Mouse (Mus musculus) layer of hippocampus, adult 9-11 months (tissue): ENCODE data around the gene Prkar2b.

Experiments used
- DNase-seq: peaks from one replicate; pipeline ENCODE4 v3.0.0; 2022

Gene Prkar2b

DNA sequence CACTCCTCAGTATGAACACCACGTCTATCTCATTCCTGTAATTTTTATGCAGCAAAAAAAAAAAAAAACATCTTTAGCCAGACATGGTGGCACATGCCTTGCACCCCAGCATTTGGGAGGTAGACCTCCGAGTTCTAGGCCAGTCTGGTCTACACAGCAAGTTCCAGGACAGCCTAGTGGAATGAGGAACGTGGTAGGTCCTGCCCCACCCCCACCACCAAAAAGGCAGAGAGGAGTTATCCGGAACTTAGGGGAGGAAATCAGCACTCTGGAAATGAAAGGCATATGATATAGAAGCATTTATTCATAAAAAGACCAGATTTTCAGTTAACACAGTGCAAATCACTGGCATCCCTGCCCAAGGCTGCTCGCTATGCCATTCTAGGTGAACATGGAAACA lies 52.4 kb downstream of the Prkar2b start:
- DNase-seq: no peak

GRCm38 (mm10) chr12:32007646-32008045 lies 53.5 kb downstream of the Prkar2b start:
- no peak for DNase-seq

DNA sequence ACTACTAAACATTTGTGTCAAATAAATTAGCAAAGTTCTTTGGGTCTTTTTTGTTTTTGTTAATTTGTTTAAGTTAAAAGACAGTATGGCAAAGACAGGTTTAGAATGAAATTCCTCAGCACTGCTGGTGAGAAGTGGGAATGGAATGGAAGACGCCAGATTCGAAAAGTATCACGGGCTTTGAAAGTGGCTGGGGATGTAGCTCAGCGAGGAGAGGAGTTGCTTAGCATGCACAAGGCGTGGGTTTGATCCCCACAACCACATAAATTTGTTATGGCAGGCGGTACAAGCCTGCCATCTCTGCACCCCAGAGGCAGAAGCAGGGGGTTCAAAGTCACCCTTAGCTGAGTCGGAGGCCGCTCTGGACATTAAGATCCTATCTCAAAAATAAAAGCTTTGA lies 54.1 kb downstream of the Prkar2b start:
- DNase-seq: no peak

GRCm38 (mm10) chr12:32006391-32006929 lies 54.6 kb downstream of the Prkar2b start:
- no peak for DNase-seq

GRCm38 (mm10) chr12:32000464-32000863 lies 60.6 kb downstream of the Prkar2b start:
- no peak for DNase-seq

- no peak for DNase-seq
These were observed 62.4 kb downstream of the Prkar2b start for GRCm38 (mm10) chr12:31998706-31999105.

DNA sequence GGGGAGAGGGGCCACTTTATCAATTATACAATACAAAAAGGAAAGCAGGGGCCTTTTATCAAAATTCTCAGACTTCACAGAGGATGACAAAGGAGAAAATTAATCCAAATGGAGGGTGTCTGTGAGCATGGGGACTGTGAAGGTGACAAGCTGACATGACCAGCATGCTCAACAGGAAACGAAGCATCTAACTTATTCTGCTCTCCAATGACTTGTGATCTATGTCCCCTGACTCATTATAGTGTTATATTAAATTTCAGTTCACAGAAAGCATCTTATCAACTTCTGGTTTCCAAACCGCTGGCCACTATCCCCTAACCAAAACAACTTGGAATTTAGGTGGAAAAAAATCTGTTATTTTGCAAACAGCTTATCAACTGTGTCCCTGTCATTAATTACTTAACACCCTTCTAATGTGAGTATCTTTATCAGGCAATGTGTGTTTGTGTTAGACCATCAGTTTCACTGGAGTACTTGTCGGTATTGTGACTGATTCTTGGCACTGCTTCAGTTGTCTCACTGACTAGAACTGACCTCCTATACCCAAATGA lies 63.7 kb downstream of the Prkar2b start:
- no peak for DNase-seq

DNA sequence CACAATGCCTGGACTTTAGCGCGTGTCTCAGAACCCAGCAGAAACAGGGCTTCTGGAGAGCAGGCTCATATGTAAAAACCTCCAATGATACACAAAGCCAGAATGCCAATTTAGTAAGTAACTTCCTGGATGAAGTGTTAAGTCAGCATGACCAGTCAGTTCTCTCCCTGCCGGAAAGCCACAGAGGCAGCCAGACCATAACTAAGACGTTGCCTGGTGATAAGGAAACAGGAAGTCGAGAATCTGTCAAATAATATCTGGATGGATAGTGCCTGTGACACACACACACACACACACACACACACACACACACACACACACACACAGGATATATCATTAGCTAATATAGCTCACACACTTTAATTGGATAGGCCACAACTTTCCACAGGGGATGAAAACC lies 64.2 kb downstream of the Prkar2b start:
- no peak for DNase-seq

- DNase-seq: no peak
These were observed 70.5 kb downstream of the Prkar2b start for GRCm38 (mm10) chr12:31990575-31990974.

DNA sequence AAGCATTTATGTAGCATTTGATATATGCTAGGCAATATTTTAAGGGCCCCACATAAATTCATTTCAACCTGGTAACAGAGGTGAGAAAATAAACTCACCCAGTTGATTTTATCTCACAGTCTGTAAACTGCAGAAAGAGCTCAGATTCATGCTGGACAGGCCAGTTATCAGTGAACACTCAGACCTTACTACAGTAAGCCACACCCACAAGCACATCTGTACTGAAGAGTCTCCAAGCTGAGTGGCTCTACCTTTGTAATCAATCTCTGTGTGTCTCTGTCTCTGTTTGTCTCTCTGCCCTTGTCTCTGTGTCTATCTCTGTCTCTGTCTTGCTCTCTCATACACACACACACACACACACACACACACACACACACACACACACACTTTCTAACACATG lies 71.4 kb downstream of the Prkar2b start:
- no peak for DNase-seq

- DNase-seq: no peak
These were observed 74.6 kb downstream of the Prkar2b start for GRCm38 (mm10) chr12:31986463-31986862.

GRCm38 (mm10) chr12:31985738-31986137 lies 75.4 kb downstream of the Prkar2b start:
- no peak for DNase-seq

- DNase-seq: no peak
These were observed 76.4 kb downstream of the Prkar2b start for GRCm38 (mm10) chr12:31984664-31985063.

DNA sequence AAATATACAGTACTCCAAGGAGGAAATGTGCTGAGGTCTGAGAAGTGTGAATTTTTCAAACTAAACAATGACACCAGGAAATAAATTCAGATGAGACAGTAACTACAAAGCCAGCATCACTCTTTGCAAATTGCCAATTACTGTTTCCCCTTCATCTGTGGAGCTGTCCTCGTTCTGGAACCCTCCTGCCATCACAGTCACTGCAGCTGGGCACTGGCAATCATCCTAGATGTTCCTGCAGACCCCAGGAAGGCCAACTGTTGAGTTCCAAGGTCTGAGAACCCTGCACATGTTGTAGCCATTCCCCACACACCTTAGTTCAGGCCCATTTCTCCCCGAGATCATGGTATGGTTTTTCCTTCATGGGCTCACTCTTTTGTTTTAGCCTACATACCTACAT lies 76.9 kb downstream of the Prkar2b start:
- no peak for DNase-seq

GRCm38 (mm10) chr12:31983769-31984168 lies 77.3 kb downstream of the Prkar2b start:
- DNase-seq: no peak

GRCm38 (mm10) chr12:31983238-31983637 lies 77.9 kb downstream of the Prkar2b start:
- no peak for DNase-seq

DNA sequence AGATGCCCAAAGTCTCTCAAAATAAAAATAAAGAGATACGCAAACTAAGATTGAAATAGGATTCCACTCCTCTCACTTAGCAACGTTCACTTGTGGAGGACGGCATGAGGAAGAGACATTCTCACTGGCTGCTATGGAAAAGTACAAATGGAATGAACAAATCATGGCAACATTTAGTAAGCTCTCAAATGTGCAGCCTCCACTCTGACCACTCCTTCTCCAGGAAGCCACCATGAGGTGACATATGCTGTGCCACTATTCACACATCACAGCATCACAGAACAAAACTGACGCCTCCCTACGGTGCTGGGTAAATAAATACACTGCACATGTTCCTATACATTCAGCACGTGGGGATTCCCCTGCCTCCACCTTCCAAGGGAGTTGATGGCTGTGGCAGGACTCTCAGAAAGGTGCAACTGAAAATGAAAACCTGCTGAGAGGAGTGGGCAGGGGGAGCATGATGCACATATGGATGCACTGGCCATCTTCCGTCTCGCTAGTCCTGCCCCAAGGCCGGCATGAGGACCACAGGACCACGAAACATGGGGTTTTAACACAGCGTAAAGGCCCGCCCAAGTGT lies 83.4 kb downstream of the Prkar2b start:
- DNase-seq: no peak

- DNase-seq: no peak
These were observed 84.6 kb downstream of the Prkar2b start for GRCm38 (mm10) chr12:31976544-31976943.

DNA sequence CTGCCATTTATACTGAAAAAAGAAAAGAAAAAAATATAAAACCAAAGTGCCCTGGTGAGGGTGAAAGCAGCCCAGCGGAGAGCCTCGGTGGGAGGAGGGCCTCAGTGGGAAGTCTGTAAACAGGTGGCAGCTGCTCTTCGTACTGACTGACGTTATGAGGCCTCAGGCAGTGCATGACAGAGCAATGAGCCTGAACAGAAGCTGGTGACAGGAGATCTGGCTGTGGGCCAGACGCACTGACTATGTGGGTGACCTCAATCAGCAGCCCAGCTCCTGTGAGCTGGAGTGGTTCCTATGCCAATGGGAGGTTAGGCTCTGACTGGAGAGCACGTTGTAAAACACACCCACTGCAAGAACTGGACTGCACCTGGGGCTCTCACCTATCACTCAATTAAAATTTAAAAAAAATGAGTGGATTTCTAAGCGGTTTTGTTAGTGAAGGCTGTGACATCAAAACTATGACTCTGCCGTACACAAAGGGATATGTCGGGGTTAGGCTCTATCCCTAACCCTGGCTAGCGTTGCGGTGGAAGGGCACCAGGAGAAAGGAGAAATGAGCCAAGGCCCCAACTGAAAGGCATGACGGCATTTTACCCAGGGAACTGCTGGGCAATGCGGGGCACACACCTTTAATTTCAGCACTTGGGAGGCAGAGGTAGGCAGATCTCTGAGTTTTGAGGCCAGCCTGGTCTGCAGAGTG lies 87.5 kb downstream of the Prkar2b start:
- peak; percentile 80 for DNase-seq

GRCm38 (mm10) chr12:31971547-31971946 lies 89.5 kb downstream of the Prkar2b start:
- DNase-seq: no peak

- DNase-seq: no peak
These were observed 92.0 kb downstream of the Prkar2b start for GRCm38 (mm10) chr12:31969111-31969510.

GRCm38 (mm10) chr12:31967536-31967935 lies 93.6 kb downstream of the Prkar2b start:
- DNase-seq: no peak

DNA sequence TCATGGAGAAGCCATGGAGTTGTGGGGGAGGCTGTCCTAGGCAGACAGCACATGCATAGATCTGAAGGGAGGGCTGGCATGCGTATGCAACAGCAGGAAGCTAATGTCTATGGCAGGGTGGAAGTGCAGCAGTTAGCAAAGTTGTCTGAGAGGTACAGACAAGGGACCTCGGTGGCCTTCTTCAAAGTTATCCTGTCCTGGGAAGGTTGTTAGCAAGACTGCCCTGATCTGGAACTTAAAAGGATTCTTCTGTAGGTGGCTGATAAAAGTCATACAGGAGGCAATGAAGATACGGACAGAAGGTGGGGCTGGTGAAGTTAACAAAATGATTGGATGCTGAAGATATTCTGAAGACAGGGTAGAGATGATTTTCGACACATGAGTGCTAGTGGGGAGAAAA lies 94.7 kb downstream of the Prkar2b start:
- no peak for DNase-seq

GRCm38 (mm10) chr12:31965517-31966212 lies 95.4 kb downstream of the Prkar2b start:
- DNase-seq: peak; percentile 71
